Mouse (Mus musculus) hindbrain, embryonic 15.5 days (tissue): ENCODE results near the gene Kank1. TPM values are rescaled to one million over a fixed set of nuclear protein-coding genes. Genes with fewer than 3 reads are reported as not detected.

Experiments used
- ATAC-seq: fragments of 200-750 bp; cut with Nextera tagmentation; 2 replicates; pipeline ENCODE4 v1.8.0; 2017; ENCODE audit warnings: low read depth, moderate number of reproducible peaks, moderate TSS enrichment; ENCODE audit not compliant: low FRiP score
- H3K27ac ChIP-seq: fragments of 300-500 bp; sonication (generic); replicated peaks from 2 replicates; pipeline ENCODE4 v1.5.1; 2015; ENCODE audit warnings: mild to moderate bottlenecking, inconsistent platforms
- H3K27me3 ChIP-seq: fragments of 300-500 bp; sonication (generic); 2 replicates; pipeline ENCODE4 v1.6.1; 2015; ENCODE audit warnings: control low read depth, inconsistent platforms
- H3K36me3 ChIP-seq: fragments of 300-500 bp; sonication (generic); 2 replicates; pipeline ENCODE4 v1.6.1; 2015; ENCODE audit warnings: control low read depth, inconsistent platforms
- H3K4me1 ChIP-seq: fragments of 300-500 bp; sonication (generic); replicated peaks from 2 replicates; pipeline ENCODE4 v1.6.1; 2015; ENCODE audit warnings: control low read depth, inconsistent platforms
- H3K4me2 ChIP-seq: fragments of 300-500 bp; sonication (generic); 2 replicates; pipeline ENCODE4 v1.6.1; 2015; ENCODE audit warnings: moderate library complexity, mild to moderate bottlenecking, inconsistent platforms
- H3K4me3 ChIP-seq: fragments of 300-500 bp; sonication (generic); 2 replicates; pipeline ENCODE4 v1.5.1; 2015; ENCODE audit warnings: mild to moderate bottlenecking, inconsistent platforms
- H3K9ac ChIP-seq: fragments of 300-500 bp; sonication (generic); 2 replicates; pipeline ENCODE4 v1.6.1; 2015; ENCODE audit warnings: inconsistent platforms
- H3K9me3 ChIP-seq: fragments of 300-500 bp; sonication (generic); 2 replicates; pipeline ENCODE4 v1.6.1; 2016; ENCODE audit warnings: control low read depth, inconsistent platforms
- WGBS: fragments of 180-500 bp; shearing (Covaris S2); methylation state at CpG from one replicate; pipeline ENCODE4 v1.1.7; 2015; 5-methylcytosine and 5-hydroxymethylcytosine counted together
- polyA plus RNA-seq: library from polyadenylated mRNA; unstranded; fragments of >200 nt; fragmentation: Nextera tagmentation; extraction: Ambion mirVana; gene quantifications from 2 replicates; pipeline ENCODE4 v1.2.1, GENCODE M21; 2015

The Kank1 gene
- polyA plus RNA-seq, 1 experiment from 2014 or later = 10.4 TPM

DNA sequence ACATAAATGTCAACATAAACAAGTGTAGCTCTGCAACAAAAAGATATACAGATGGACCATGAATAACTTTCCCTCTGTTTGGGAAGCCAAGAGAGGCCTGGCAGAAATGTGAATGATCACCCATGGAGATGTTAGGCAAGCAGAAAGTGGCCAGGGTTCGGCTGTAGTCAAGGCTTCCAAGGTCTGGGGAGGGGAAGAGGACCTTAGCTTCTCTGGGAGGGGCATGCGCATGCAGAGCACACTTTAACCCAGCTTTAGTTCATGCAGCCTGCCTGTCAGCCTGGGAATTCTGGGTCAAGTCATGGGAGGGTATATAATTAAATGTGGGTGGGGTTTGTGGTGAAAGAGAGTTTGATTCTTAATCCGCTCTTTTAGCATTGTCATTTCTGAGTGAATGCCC, 180.9 kb downstream of the Kank1 start:
- Histone ChIP-seq H3K9me3 (no peaks in the 10 kb centered on the region), H3K27ac (no peak overlapping the region), H3K4me3 (no peak overlapping the region), H3K27me3 (no peaks in the 10 kb centered on the region), H3K4me2 (no peak overlapping the region), H3K9ac (no peak overlapping the region), H3K36me3 (no peaks in the 10 kb centered on the region), H3K4me1 (no peaks in the 10 kb centered on the region)
- no peak for ATAC-seq
- WGBS = 61% methylated on average over 3 of the region's 3 CpGs

DNA sequence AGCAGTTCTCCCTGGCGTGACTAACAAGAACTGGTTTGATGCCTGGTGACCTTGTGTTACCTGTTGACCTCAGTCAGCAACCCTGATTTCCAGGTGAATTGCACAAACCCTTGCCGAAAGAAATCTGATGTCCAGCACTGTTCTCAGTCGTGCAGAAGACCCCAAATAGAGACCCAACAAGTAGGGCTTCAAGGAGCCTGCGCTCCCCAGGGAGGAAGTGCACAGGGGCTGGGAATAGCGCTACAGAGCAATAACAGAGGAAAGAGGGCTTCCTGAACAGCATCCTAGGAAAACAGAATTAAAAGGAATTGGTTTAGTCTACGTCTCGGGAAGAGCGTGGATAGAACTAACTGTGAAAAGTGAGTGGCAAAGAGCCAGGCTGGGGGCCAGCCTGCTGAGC, 183.2 kb downstream of the Kank1 start:
- Histone ChIP-seq H3K27ac (no peak overlapping the region), H3K36me3 (no peaks in the 10 kb centered on the region), H3K4me1 (no peaks in the 10 kb centered on the region), H3K4me3 (no peak overlapping the region), H3K9me3 (no peaks in the 10 kb centered on the region), H3K27me3 (no peaks in the 10 kb centered on the region), H3K4me2 (no peak overlapping the region), H3K9ac (no peak overlapping the region)
- WGBS = 65% methylated on average over 8 of the region's 8 CpGs
- ATAC-seq = no peak

DNA sequence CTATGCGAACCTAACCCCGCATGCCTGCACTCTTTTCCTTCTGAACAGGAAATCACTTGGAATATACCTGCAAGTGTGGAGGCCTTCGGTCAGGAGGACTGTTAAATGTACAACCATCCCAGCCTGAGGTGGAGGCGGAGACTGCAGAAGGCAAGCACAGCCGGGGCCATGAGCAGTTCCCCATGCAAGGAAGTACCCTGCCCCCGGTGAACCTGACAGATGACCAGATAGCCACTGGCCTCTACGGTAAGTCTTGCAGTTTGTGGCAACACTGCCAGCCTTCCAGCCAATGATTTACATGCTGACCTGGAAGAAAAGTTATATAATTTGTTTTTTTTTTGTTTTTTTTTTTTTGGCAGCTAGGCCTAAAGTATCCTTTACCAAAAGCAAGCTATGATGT, 185.3 kb downstream of the Kank1 start:
- WGBS = 91% methylated on average over 7 of the region's 7 CpGs
- no peak for ATAC-seq

GRCm38 (mm10) chr19:25423371-25423770, 186.6 kb downstream of the Kank1 start:
- Histone ChIP-seq H3K9me3 (no peaks in the 10 kb centered on the region), H3K9ac (no peak overlapping the region), H3K4me1 (no peaks in the 10 kb centered on the region), H3K27me3 (no peaks in the 10 kb centered on the region), H3K4me3 (no peak overlapping the region), H3K27ac (no peak overlapping the region), H3K36me3 (no peaks in the 10 kb centered on the region), H3K4me2 (no peak overlapping the region)
- no peak for ATAC-seq
- 92% methylated on average over 5 of the region's 5 CpGs for WGBS

More for the DNA sequence above, 185.3 kb downstream of the Kank1 start:
- H3K4me1 ChIP-seq = no peaks in the 10 kb centered on the region
- no peaks in the 10 kb centered on the region for H3K27me3 ChIP-seq
- no peak overlapping the region for H3K9ac ChIP-seq
- no peaks in the 10 kb centered on the region for H3K9me3 ChIP-seq
- no peak overlapping the region for H3K4me2 ChIP-seq
- H3K27ac ChIP-seq = no peak overlapping the region
- no peak overlapping the region for H3K4me3 ChIP-seq
- H3K36me3 ChIP-seq = no peaks in the 10 kb centered on the region

DNA sequence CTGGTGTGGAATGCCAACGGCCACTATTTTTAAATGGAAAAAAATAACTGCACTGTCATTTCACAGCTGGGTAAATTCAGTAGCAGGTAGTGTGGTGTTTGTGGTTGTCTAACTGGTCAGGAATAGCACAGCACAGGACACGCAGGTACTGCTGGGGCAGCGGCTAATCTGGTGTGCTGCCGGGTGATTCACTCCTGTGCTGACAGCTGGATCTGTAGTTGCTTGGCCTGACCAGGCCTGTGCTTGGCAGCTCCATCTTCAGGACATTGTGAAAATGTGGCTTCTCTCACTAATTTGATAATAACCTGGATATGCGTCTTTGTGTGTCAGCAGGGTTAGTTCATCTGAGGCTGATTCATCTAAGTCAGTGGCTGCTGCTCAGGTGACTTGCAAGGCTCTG, 189.7 kb downstream of the Kank1 start:
- 91% methylated on average over 5 of the region's 5 CpGs for WGBS
- ATAC-seq = no peak
- no peak overlapping the region for H3K27ac ChIP-seq
- H3K4me2 ChIP-seq = no peak overlapping the region
- no peaks in the 10 kb centered on the region for H3K9me3 ChIP-seq
- H3K4me1 ChIP-seq = no peaks in the 10 kb centered on the region
- no peaks in the 10 kb centered on the region for H3K36me3 ChIP-seq
- no peak overlapping the region for H3K4me3 ChIP-seq
- H3K9ac ChIP-seq = no peak overlapping the region
- H3K27me3 ChIP-seq = no peaks in the 10 kb centered on the region

DNA sequence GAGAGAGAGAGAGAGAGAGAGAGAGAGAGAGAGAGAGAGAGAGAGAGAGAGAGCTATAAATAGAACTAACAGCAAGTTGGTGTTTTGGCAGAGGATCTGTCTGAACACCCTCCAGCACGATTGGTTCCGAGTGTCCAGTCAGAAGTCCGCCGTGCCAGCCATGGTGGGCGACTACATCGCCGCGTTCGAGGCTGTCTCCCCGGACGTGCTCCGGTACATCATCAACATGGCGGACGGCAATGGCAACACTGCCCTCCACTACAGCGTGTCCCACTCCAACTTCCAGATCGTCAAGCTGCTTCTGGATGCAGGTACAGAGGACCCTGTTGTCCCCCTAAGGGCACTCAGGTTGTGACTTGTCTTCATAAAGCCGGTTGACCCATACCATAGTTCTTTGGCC, 191.1 kb downstream of the Kank1 start:
- no peaks in the 10 kb centered on the region for H3K36me3 ChIP-seq
- no peak overlapping the region for H3K4me3 ChIP-seq
- no peaks in the 10 kb centered on the region for H3K9me3 ChIP-seq
- 95% methylated on average over 17 of the region's 17 CpGs for WGBS
- no peaks in the 10 kb centered on the region for H3K4me1 ChIP-seq
- no peak overlapping the region for H3K27ac ChIP-seq
- H3K9ac ChIP-seq = no peak overlapping the region
- no peak for ATAC-seq
- no peaks in the 10 kb centered on the region for H3K27me3 ChIP-seq
- H3K4me2 ChIP-seq = no peak overlapping the region

- Histone ChIP-seq H3K27me3 (no peaks in the 10 kb centered on the region), H3K4me2 (no peak overlapping the region), H3K9me3 (no peaks in the 10 kb centered on the region), H3K36me3 (no peaks in the 10 kb centered on the region), H3K9ac (no peak overlapping the region), H3K4me1 (no peaks in the 10 kb centered on the region), H3K4me3 (no peak overlapping the region), H3K27ac (no peak overlapping the region)
- 94% methylated on average over 13 of the region's 13 CpGs for whole genome bisulfite sequencing
- no peak for ATAC-seq
Measured at GRCm38 (mm10) chr19:25428338-25428962, 191.7 kb downstream of the Kank1 start.

GRCm38 (mm10) chr19:25431431-25431830, 194.7 kb downstream of the Kank1 start:
- no peak overlapping the region for H3K4me2 ChIP-seq
- H3K27me3 ChIP-seq = no peaks in the 10 kb centered on the region
- no peak overlapping the region for H3K9ac ChIP-seq
- no peak for ATAC-seq
- H3K9me3 ChIP-seq = no peaks in the 10 kb centered on the region
- WGBS = 83% methylated on average over 9 of the region's 9 CpGs
- H3K4me1 ChIP-seq = no peaks in the 10 kb centered on the region
- no peak overlapping the region for H3K4me3 ChIP-seq
- H3K36me3 ChIP-seq = no peaks in the 10 kb centered on the region
- H3K27ac ChIP-seq = no peak overlapping the region

- H3K4me2 ChIP-seq = no peak overlapping the region
- no peaks in the 10 kb centered on the region for H3K9me3 ChIP-seq
- H3K9ac ChIP-seq = no peak overlapping the region
- no peak overlapping the region for H3K4me3 ChIP-seq
- H3K4me1 ChIP-seq = no peaks in the 10 kb centered on the region
- no peaks in the 10 kb centered on the region for H3K27me3 ChIP-seq
- H3K36me3 ChIP-seq = no peaks in the 10 kb centered on the region
- 85% methylated on average over 7 of the region's 7 CpGs for WGBS
- ATAC-seq = no peak
- no peak overlapping the region for H3K27ac ChIP-seq
Measured at GRCm38 (mm10) chr19:25431909-25432308, 195.1 kb downstream of the Kank1 start.

- no peak overlapping the region for H3K27ac ChIP-seq
- H3K4me2 ChIP-seq = no peak overlapping the region
- ATAC-seq = no peak
- no peaks in the 10 kb centered on the region for H3K27me3 ChIP-seq
- no peaks in the 10 kb centered on the region for H3K9me3 ChIP-seq
- H3K9ac ChIP-seq = no peak overlapping the region
- WGBS = 61% methylated on average over 7 of the region's 7 CpGs
- H3K4me3 ChIP-seq = no peak overlapping the region
- H3K36me3 ChIP-seq = no peaks in the 10 kb centered on the region
- no peaks in the 10 kb centered on the region for H3K4me1 ChIP-seq
Measured at GRCm38 (mm10) chr19:25433169-25433690, 196.5 kb downstream of the Kank1 start.

GRCm38 (mm10) chr19:25434345-25434744, 197.6 kb downstream of the Kank1 start:
- no peak overlapping the region for H3K9ac ChIP-seq
- ATAC-seq = no peak
- no peaks in the 10 kb centered on the region for H3K36me3 ChIP-seq
- H3K27ac ChIP-seq = no peak overlapping the region
- H3K9me3 ChIP-seq = no peaks in the 10 kb centered on the region
- H3K4me3 ChIP-seq = no peak overlapping the region
- WGBS = 90% methylated on average over 7 of the region's 7 CpGs
- H3K4me1 ChIP-seq = no peaks in the 10 kb centered on the region
- H3K27me3 ChIP-seq = no peaks in the 10 kb centered on the region
- H3K4me2 ChIP-seq = no peak overlapping the region

- WGBS = 71% methylated on average over 6 of the region's 6 CpGs
- H3K4me1 ChIP-seq = no peaks in the 10 kb centered on the region
Measured at GRCm38 (mm10) chr19:25434795-25435194, 198.0 kb downstream of the Kank1 start.

DNA sequence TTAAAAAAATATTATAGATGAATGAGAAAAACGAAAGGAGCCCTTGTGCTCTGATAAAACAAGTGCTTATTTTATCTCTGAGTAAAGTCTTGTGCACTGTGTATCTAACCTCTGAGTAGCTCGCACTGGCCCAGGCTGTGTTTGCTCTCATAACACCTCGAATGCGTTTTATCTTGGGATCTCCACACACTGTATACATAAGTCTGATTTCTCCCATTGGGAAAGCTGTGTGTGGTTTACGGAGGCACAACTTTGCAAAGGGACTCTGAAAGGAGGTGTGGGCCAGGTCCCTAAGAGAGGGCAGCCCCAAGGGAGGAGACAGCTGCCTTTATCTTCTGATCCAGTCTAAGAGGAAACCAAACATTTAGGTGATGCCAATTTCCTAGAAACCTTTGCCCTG, 198.6 kb downstream of the Kank1 start:
- H3K27me3 ChIP-seq = no peaks in the 10 kb centered on the region
- 82% methylated on average over 5 of the region's 5 CpGs for WGBS
- ATAC-seq = no peak

More at GRCm38 (mm10) chr19:25434795-25435194, 198.0 kb downstream of the Kank1 start:
- H3K9me3 ChIP-seq = no peaks in the 10 kb centered on the region
- ATAC-seq = no peak
- no peak overlapping the region for H3K4me3 ChIP-seq
- H3K4me2 ChIP-seq = no peak overlapping the region
- no peak overlapping the region for H3K9ac ChIP-seq
- H3K27me3 ChIP-seq = no peaks in the 10 kb centered on the region
- no peaks in the 10 kb centered on the region for H3K36me3 ChIP-seq
- no peak overlapping the region for H3K27ac ChIP-seq

More for the DNA sequence above, 198.6 kb downstream of the Kank1 start:
- H3K36me3 ChIP-seq = no peaks in the 10 kb centered on the region
- H3K9me3 ChIP-seq = no peaks in the 10 kb centered on the region
- no peak overlapping the region for H3K27ac ChIP-seq
- H3K9ac ChIP-seq = no peak overlapping the region
- no peak overlapping the region for H3K4me2 ChIP-seq
- no peak overlapping the region for H3K4me3 ChIP-seq
- H3K4me1 ChIP-seq = no peaks in the 10 kb centered on the region
